Mouse (Mus musculus) heart, adult 8-10 months (tissue): ENCODE results near the gene Mdn1. TPM values are rescaled to one million over a fixed set of nuclear protein-coding genes. Genes with fewer than 3 reads are reported as not detected.

Experiments used
- DNase-seq: peaks from one replicate; pipeline ENCODE4 v3.0.0; 2022; ENCODE audit warnings: low spot score
- total RNA-seq, 4 experiments: library from RNA; stranded (reverse); gene quantifications; 2 replicates each; pipeline ENCODE4 v1.2.4; 2022

The Mdn1 gene
- total RNA-seq, 4 experiments from 2014 or later: 9.5 to 12.3 (median 9.9) TPM

GRCm38 (mm10) chr4:32779996-32780395 is 123.1 kb downstream of the Mdn1 start:
- no peak for DNase-seq

- no peak for DNase-seq
Observed at GRCm38 (mm10) chr4:32787110-32787509, 130.2 kb downstream of the Mdn1 start.

GRCm38 (mm10) chr4:32789020-32789419 is 132.1 kb downstream of the Mdn1 start:
- DNase-seq: no peak

- no peak for DNase-seq
Observed at GRCm38 (mm10) chr4:32798976-32799375, 142.1 kb downstream of the Mdn1 start.

- peak; percentile 76 for DNase-seq
Observed at GRCm38 (mm10) chr4:32799966-32800576, 143.2 kb downstream of the Mdn1 start, which contains the start of gene Lyrm2. Gene Lyrm2 (plus strand): TSS chr4:32800253.

GRCm38 (mm10) chr4:32800577-32801170 is 143.8 kb downstream of the Mdn1 start:
- DNase-seq: no peak

- no peak for DNase-seq
Observed at GRCm38 (mm10) chr4:32817478-32817877, 160.6 kb downstream of the Mdn1 start.

GRCm38 (mm10) chr4:32820676-32821075 is 163.8 kb downstream of the Mdn1 start:
- no peak for DNase-seq

GRCm38 (mm10) chr4:32824254-32824653 is 167.3 kb downstream of the Mdn1 start:
- DNase-seq: no peak

Other genes with a start within 250 kb of the Mdn1 start
- not detected for gene Gja10, start 54.4 kb upstream of the Mdn1 start, total RNA-seq
- gene Casp8ap2, start 41.7 kb upstream of the Mdn1 start, total RNA-seq: 1 to 10 TPM; 5.1 to 7.8 (median 6.9) TPM
- gene Lyrm2, start 143.1 kb downstream of the Mdn1 start, total RNA-seq: 10 to 100 TPM; 31.0 to 48.6 (median 41.3) TPM